Mouse (Mus musculus): ENCODE data around the gene Spry2. TPM values are rescaled to one million over a fixed set of nuclear protein-coding genes. Genes with fewer than 3 reads are reported as not detected.
A peak's percentile ranks its signal among the peaks of the same experiment; 100 is the strongest.

Spry2 gene
- total RNA-seq, 2 experiments from 2014 or later: 68.3 to 71.6 TPM

GRCm38 (mm10) chr14:105893623-105893995 lies 3.0 kb downstream of the Spry2 start:
- peak in 1 of 2 experiments; percentile 58 for DNase-seq (ENCODE audit: low spot score in 2 of 2)

DNA sequence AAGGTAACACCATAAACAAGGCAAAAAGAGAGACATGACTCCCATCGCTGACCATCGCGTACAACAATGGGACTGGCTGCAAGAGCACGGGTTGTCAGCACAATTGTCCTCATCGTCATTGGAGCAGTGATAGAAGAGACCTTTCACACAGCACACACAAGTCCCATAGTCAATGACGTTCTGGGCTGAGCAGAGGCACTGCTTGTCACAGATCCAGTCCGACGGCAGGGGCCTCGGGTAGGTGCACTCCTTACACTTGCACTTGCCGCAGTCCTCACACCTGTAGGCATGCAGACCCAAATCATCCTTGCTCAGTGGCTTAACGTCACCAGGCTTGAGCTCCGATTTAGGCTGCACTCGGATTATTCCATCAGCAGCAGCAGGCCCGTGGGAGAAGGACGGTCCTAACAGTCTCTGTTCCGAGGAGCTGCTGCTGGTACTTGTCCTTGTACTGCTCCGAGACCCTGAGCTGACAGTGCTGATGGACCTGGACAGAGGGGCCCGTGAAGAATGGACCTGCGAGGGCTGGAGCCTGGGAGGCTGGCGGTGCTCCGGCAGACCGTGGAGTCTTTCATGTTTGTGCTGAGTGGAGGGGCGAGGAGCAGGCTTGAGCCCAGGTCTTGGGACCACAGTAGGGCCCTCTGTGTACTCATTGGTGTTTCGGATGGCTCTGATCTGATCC lies 3.5 kb downstream of the Spry2 start:
- peak; percentile 19 to 66 for DNase-seq (ENCODE audit: low spot score in 2 of 2)

DNA sequence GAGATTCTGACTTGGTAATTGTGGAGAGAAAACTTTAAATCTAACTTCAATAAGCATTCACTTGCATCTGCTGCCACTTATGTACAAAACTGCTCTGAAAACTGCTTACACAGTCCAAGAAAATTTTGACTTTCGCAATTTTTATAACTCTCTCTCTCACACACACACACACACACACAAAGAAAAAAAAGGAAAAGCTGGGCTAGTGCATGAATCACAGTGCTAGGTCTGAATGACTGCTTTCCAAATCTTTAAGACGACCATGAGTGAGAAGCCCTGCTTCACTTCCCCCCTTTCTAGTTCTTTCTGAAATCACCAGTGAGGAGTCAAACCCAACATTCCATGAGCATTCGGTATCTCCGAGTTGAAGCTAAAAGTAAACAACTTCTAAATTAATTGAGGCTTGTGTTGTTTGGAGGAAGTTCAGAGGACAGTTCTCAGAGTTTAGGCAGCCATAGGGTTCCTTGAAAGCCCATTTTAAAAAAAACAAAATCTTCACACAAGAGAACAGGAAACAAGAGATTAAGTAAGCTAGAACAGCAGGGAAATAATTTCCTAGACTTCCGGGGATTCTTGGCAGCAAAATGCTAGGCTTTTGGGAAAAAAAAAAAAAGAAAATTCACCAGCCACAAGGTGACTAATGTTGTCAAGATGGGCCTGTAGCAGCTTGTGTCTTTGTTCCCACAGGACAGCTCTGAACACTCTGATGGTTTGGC lies 5.9 kb downstream of the Spry2 start:
- no peak for DNase-seq (ENCODE audit: low spot score in 2 of 2)

GRCm38 (mm10) chr14:105886643-105887374 lies 9.8 kb downstream of the Spry2 start:
- DNase-seq (ENCODE audit: low spot score in 2 of 2): no peak

- DNase-seq (ENCODE audit: low spot score in 2 of 2): no peak
These were observed 11.4 kb downstream of the Spry2 start for GRCm38 (mm10) chr14:105885249-105885648.

DNA sequence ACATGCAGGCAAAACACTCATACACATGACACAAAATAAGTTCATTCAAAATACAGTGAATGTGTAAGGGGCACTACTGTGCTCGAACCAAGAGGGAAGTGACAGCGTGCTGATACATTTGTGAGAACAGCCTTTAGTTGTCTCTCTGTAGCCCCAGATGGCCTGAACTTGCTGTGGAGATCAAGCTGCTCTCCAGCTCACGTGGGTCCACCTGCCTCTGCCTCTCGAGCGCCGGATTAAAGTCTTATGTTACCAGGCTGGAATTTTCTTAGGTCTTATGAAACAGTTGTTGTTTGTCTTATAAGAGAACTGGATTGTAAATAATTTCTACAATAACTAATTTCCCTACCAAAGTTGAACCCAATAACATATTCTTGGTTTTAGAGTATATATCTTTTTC lies 13.4 kb downstream of the Spry2 start:
- DNase-seq (ENCODE audit: low spot score in 2 of 2): no peak

DNA sequence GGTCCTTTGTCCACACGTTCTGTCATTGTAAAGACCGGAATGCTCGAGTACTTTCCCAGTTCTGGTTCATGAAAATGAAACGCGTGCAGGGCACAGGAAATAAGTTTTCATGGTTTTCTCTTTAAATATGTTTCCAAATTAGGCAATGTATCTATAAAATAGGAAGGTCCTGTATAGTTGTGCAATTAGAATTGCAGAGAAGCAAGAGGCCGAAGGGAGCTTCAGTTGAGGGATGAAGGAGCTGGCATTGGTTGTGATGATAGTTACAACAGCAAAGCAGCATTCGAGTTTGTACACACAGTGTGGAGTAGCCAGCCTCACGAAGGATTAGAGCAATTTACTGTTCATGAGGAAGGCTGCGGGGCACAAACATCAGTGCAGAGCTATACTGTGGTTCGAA lies 18.3 kb downstream of the Spry2 start:
- no peak for DNase-seq (ENCODE audit: low spot score in 2 of 2)

- DNase-seq (ENCODE audit: low spot score in 2 of 2): no peak
These were observed 20.2 kb downstream of the Spry2 start for GRCm38 (mm10) chr14:105876375-105876774.

- no peak for DNase-seq (ENCODE audit: low spot score in 2 of 2)
These were observed 26.2 kb downstream of the Spry2 start for GRCm38 (mm10) chr14:105870370-105870936.

GRCm38 (mm10) chr14:105865381-105865938 lies 31.2 kb downstream of the Spry2 start:
- DNase-seq (ENCODE audit: low spot score in 2 of 2): no peak

DNA sequence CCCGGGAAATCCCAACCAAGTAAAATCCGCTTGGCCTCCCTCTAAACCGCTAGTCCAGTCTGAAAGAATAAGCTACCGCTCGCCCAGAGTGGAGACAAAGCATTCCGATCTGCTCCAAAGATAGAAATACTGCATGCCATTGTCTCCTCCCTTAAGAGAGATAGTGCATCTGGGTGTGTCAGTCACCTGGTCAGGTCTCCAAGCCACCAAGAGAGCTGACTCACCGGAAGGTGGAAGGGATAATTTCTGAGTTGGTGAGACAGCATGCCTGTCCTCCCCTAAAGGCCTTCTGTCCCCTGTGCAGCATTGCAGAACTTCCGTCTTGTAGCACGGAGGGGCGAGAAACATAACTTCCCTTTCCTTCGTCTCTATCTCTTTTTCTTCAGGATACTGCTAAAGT lies 34.4 kb downstream of the Spry2 start:
- DNase-seq (ENCODE audit: low spot score in 2 of 2): no peak

- no peak for DNase-seq (ENCODE audit: low spot score in 2 of 2)
These were observed 35.7 kb downstream of the Spry2 start for GRCm38 (mm10) chr14:105860920-105861319.

DNA sequence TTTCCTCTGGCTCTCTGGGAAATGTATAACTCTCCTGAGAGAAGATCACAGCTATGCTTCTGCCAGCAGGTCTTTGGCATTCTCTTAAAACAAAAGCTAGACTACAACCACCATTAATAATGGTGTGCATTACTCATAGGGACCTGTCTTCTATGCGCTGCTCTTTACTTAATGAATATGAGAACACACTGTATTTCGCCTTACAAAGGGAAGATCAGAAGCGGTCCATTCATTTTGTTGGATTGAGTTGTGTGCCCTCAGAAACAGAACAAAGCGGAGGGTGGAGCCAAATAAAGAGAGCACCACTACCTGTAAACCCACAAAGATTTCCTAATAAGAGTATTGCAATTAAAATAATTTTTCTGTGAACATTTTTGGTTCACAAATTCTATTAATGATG lies 36.3 kb downstream of the Spry2 start:
- DNase-seq (ENCODE audit: low spot score in 2 of 2): no peak

GRCm38 (mm10) chr14:105859876-105860275 lies 36.7 kb downstream of the Spry2 start:
- DNase-seq (ENCODE audit: low spot score in 2 of 2): no peak

DNA sequence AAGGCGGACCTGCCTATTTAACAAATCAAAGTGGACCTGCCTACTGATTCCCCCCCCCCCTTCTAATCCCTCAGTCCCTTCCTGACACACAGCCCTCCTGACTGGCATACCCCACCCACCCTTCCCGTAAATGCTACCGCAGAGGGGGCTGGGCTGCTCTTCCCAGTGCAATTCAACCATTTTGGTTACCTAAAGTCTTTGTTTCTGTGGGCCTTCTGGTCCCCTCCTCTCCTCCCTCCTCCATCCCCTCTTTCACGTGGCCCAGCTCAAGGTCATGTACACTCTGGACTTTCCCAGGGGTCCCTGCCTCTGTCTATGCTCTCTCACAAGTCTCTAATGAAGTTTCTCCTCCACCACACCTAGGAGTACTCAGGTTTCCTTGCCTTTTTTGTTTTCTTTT lies 37.3 kb downstream of the Spry2 start:
- DNase-seq (ENCODE audit: low spot score in 2 of 2): no peak

GRCm38 (mm10) chr14:105858935-105859334 lies 37.7 kb downstream of the Spry2 start:
- DNase-seq (ENCODE audit: low spot score in 2 of 2): no peak

DNA sequence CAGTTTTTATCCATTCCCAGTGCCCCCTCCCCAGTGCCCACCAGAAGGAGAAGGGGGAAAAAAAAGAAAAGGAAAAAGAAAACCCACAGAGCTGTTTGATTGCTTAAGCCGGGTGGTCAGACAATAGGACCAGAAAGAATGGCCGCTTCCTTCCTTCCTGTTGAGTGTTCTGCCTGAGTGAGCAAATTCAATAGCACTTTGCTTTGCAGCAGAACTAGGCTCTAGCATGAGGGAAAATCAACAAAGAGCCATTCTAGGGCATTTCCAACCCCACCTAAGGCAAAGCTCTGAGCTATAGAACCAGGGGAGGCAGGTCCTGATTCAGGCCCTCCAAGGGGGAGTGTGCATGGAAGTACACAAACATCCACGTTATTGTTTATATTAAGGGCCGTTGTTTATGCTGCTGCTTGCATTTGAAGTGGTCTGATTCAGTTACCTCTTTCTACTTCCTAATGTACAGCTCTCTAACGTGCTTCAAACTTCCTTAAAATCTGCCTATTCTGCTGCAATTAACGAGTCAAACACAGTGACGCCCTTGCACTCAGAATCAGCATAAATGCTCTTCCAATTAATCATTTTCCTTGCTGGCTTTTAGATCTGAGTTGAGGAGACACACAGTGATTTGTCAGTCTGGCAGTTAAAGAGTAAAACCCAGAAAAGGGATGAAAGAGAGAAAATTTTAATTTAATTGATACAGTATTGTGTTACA lies 45.1 kb downstream of the Spry2 start:
- no peak for DNase-seq (ENCODE audit: low spot score in 2 of 2)
